27 mouse cellular contexts compared by ENCODE assay signal in the genomic region with DNA sequence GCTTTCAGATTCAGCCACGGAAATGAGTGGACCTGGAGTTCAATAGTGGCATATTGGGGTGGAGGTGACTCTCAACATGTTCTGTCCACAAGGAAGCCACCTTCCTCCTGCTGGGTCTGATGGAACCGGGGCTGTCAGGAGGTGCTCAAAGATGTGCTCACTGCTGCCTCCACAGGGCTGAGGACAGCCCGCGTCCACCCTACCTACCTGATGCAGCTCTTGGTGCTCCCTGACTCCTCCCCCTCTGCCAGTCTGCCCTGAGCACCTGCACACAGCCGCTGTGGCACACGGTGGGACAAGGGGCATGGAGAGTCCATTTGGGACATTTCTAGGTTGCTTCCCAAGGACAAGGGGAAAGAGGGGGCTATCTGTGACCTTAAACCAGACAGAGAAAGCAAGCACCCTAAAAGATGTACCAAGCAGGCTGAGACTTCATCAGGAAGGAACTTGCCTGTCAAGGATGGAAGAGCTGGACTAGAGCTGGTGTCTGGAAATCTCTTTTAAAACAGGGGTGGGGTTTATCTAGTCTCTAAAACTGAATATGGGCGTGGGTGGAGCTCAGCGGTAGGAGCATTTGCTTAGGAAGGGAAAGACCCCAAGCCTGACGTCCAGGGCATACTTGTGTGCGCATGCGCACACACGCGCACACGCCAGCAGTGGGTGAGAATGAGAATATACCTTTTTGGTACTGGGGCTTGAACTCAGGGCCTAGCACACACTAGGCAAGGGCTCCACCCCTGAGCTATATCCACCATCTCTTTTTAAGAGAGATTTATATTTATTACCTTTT. TPM values are rescaled to one million over a fixed set of nuclear protein-coding genes. Genes with fewer than 3 reads are reported as not detected.
DNase-seq lines count a peak whose midpoint lies in the region; ATAC-seq and TF ChIP-seq lines count a peak whose summit lies in the region.
"Had no signal": no experiment of that assay in that cellular context is flagged by ENCODE, and none has a peak within 500 bp of the region (broad histone marks: within the 10 kb centered on the region; RNA-seq: fewer than 3 reads in every experiment).

No protein-coding gene starts in this region.

- no peaks in the 10 kb centered on the region for H3K9me3 ChIP-seq in kidney, embryonic 14.5 days (ENCODE audit: control insufficient read depth, low read length)
- peaks cover 11% of the 10 kb centered on the region for H3K9me3 ChIP-seq in megakaryocyte, embryonic 14.5 days
- no peaks in the 10 kb centered on the region for H3K9me3 ChIP-seq in stomach, postnatal 0 days (ENCODE audit: control insufficient read depth, low read length)
- H3K9me3 ChIP-seq: heart, embryonic 10.5 days; liver, embryonic 15.5 days; midbrain, embryonic 15.5 days; neural tube, embryonic 12.5 days had no signal

- 68% methylated on average over 14 of the region's 14 CpGs for WGBS in kidney, embryonic 14.5 days
- 60% methylated on average over 14 of the region's 14 CpGs for WGBS in stomach, postnatal 0 days

- H3K27me3 ChIP-seq in kidney, embryonic 14.5 days (ENCODE audit: control insufficient read depth, insufficient read depth, low read length), result peaks cover 10% of the 10 kb centered on the region
- peaks cover 14% of the 10 kb centered on the region for H3K27me3 ChIP-seq in megakaryocyte, embryonic 14.5 days (replicated peaks)
- H3K27me3 ChIP-seq in stomach, postnatal 0 days (ENCODE audit: control insufficient read depth, insufficient read depth, low read length), result no peaks in the 10 kb centered on the region

- no peaks in the 10 kb centered on the region for H3K36me3 ChIP-seq in kidney, embryonic 14.5 days (ENCODE audit: control insufficient read depth, insufficient read depth, low read length)
- peaks cover 38% of the 10 kb centered on the region for H3K36me3 ChIP-seq in megakaryocyte, embryonic 14.5 days (replicated peaks; ENCODE audit: low read length)
- H3K36me3 ChIP-seq in stomach, postnatal 0 days (ENCODE audit: control insufficient read depth, insufficient read depth, low read length), result no peaks in the 10 kb centered on the region
- H3K36me3 ChIP-seq: heart, embryonic 10.5 days; limb, embryonic 13.5 days; liver, embryonic 15.5 days; midbrain, embryonic 15.5 days; neural tube, embryonic 12.5 days had no signal

- H3K4me3 ChIP-seq in kidney, embryonic 14.5 days (ENCODE audit: low read length), result no peak overlapping the region
- peak overlapping the region; percentile 50 for H3K4me3 ChIP-seq in megakaryocyte, embryonic 14.5 days (replicated peaks)
- no peak overlapping the region for H3K4me3 ChIP-seq in stomach, postnatal 0 days (ENCODE audit: low read depth, low read length)
- H3K4me3 ChIP-seq: heart, embryonic 10.5 days; limb, embryonic 13.5 days; liver, embryonic 15.5 days; midbrain, embryonic 15.5 days; neural tube, embryonic 12.5 days had no signal

- no peak overlapping the region for H3K9ac ChIP-seq in kidney, embryonic 14.5 days (ENCODE audit: low read depth, low read length)
- H3K9ac ChIP-seq in stomach, postnatal 0 days (ENCODE audit: low read length), result no peak overlapping the region
- H3K9ac ChIP-seq: limb, embryonic 13.5 days; liver, embryonic 15.5 days; midbrain, embryonic 15.5 days; neural tube, embryonic 12.5 days had no signal

- peak; percentile 54; the same call in 1 of the 2 replicates for ATAC-seq in kidney, embryonic 14.5 days (ENCODE audit: low FRiP score, low TSS enrichment)
- no peak for ATAC-seq in megakaryocyte, adult 5-6 weeks (ENCODE audit: poor library complexity, severe bottlenecking)
- 0 out of 2 replicates have a peak, but pooled peaks have one; percentile 38 for ATAC-seq in stomach, postnatal 0 days (ENCODE audit: low FRiP score, low TSS enrichment)
- ATAC-seq: hindbrain, embryonic 16.5 days; midbrain, embryonic 15.5 days had no signal

- TF ChIP-seq CTCF in stomach, postnatal 0 days (IDR thresholded peaks at IDR 0.05; ENCODE audit: low read depth), result peak; percentile 27; the same call in 1 of the 2 replicates

- H3K27ac ChIP-seq in kidney, embryonic 14.5 days (ENCODE audit: low read depth, low read length), result no peak overlapping the region
- no peak overlapping the region for H3K27ac ChIP-seq in stomach, postnatal 0 days (replicated peaks)
- H3K27ac ChIP-seq: heart, embryonic 10.5 days; limb, embryonic 13.5 days; liver, embryonic 15.5 days; midbrain, embryonic 15.5 days; neural tube, embryonic 12.5 days had no signal

- no peaks in the 10 kb centered on the region for H3K4me1 ChIP-seq in kidney, embryonic 14.5 days (ENCODE audit: control insufficient read depth, insufficient read depth, low read length)
- peaks cover 79% of the 10 kb centered on the region for H3K4me1 ChIP-seq in megakaryocyte, embryonic 14.5 days
- no peaks in the 10 kb centered on the region for H3K4me1 ChIP-seq in stomach, postnatal 0 days (replicated peaks; ENCODE audit: control insufficient read depth, insufficient read depth)
- H3K4me1 ChIP-seq: heart, embryonic 10.5 days; liver, embryonic 15.5 days; midbrain, embryonic 15.5 days; neural tube, embryonic 12.5 days had no signal

- no peak for TF ChIP-seq EP300 in stomach, postnatal 0 days (optimal IDR thresholded peaks at IDR 0.05)

- no peak for DNase-seq in kidney, adult 11 months
- peak; percentile 48 for DNase-seq in ES-CJ7 (ENCODE audit: low read depth, low spot score)
- DNase-seq in stomach, postnatal 0 days (ENCODE audit: low spot score), result no peak
- DNase-seq in spleen, adult 12 weeks (ENCODE audit: low spot score), result no peak
- DNase-seq: adrenal gland, adult 8-10 months; cerebellum, adult 18-20 months; cerebellum, postnatal 14 days; kidney, adult 18-20 months; kidney, postnatal 14 days; lung, postnatal 10 days had no signal

- no peak overlapping the region for H3K4me2 ChIP-seq in kidney, embryonic 14.5 days (replicated peaks; ENCODE audit: low read depth, low read length)
- no peak overlapping the region for H3K4me2 ChIP-seq in stomach, postnatal 0 days (replicated peaks; ENCODE audit: low read depth)
- H3K4me2 ChIP-seq: limb, embryonic 13.5 days; liver, embryonic 15.5 days; midbrain, embryonic 15.5 days; neural tube, embryonic 12.5 days had no signal

RNA-seq across cellular contexts. Expression of a gene that starts 7.1 kb away (rescaled TPM):
- polyA plus RNA-seq in kidney, embryonic 14.5 days (2014; fragmentation: Nextera tagmentation; extraction: Ambion mirVana), result 0.20 TPM in 1 of 2 replicates, not detected in the other
- 5.1 and 11.5 TPM in 2 replicates for polyA plus RNA-seq in megakaryocyte, embryonic 14.5 days (2012; ENCODE audit: insufficient read depth, low replicate concordance)
- not detected in 2 replicates for total RNA-seq in megakaryocyte, adult 5-6 weeks (2015)
- total RNA-seq in megakaryocyte, adult 5-6 weeks (2017), result not detected in 2 replicates
- polyA plus RNA-seq in stomach, postnatal 0 days (2015; fragmentation: Nextera tagmentation; extraction: Ambion mirVana), result 0.67 and 0.97 TPM in 2 replicates
- total RNA-seq: hematopoietic stem cell, adult 5-6 weeks had no signal
- polyA plus RNA-seq: midbrain, embryonic 15.5 days; stomach, embryonic 14.5 days had no signal

RNA-seq across cellular contexts. Expression of a gene that starts 12.6 kb away (rescaled TPM):
- not detected in 2 replicates for polyA plus RNA-seq in kidney, embryonic 14.5 days (2014; fragmentation: Nextera tagmentation; extraction: Ambion mirVana)
- 0.56 TPM in 1 of 2 replicates, not detected in the other for polyA plus RNA-seq in megakaryocyte, embryonic 14.5 days (2012; ENCODE audit: insufficient read depth, low replicate concordance)
- not detected in 2 replicates for total RNA-seq in megakaryocyte, adult 5-6 weeks (2015)
- total RNA-seq in megakaryocyte, adult 5-6 weeks (2017), result not detected in 2 replicates
- polyA plus RNA-seq in stomach, postnatal 0 days (2015; fragmentation: Nextera tagmentation; extraction: Ambion mirVana), result not detected in 2 replicates
- total RNA-seq: adrenal gland, adult 8-10 months; hematopoietic stem cell, adult 5-6 weeks; left cerebral cortex, postnatal 25 days had no signal
- polyA plus RNA-seq: embryonic facial prominence, embryonic 11.5 days; forebrain, embryonic 11.5 days; frontal cortex, adult 2 months; heart, embryonic 10.5 days; heart, embryonic 16.5 days; limb, embryonic 13.5 days; liver, embryonic 15.5 days; neural tube, embryonic 12.5 days; stomach, embryonic 14.5 days; thymus, postnatal 0 days had no signal
